Mouse (Mus musculus): ENCODE measurements around the gene 1700013H16Rik. TPM values are rescaled to one million over a fixed set of nuclear protein-coding genes. Genes with fewer than 3 reads are reported as not detected.

1700013H16Rik gene
- polyA plus RNA-seq (2014; fragmentation: Illumina TruSeq; extraction: RNeasy Lipid Tissue Mini Kit (QIAGEN cat#74804); ENCODE audit: low read depth, low replicate concordance), result not detected

GRCm38 (mm10) chrX:53757736-53758135 is at the start of gene 1700013H16Rik:
Gene 1700013H16Rik, minus strand, starts transcription at chrX:53757831.

DNA sequence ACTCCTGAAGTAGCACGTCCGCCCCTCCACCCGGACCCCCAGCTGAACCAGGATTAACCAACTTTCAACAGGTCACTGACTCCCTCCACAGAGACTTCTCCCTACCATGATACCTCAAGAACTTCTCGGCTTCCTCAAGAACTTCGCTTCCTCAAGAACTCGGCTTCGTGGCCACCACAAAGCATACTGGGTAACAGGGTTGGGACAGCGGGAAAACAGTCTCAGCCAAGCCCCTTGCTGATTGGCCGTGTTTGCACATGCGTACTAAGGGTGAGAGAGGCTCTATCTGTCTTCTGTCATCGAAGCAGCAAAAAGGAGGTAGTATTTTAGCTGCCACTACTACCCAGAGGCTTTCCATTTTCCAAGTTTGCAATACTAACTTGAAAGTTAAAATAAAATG is 39.9 kb upstream of the 1700013H16Rik start, which contains the start of gene Xlr:
TSS of gene Xlr (minus strand) at position 188 of the 400 bp plus-strand sequence.

GRCm38 (mm10) chrX:53776276-53776675 is 18.6 kb upstream of the 1700013H16Rik start, which contains the start of gene Zfp36l3:
Gene Zfp36l3, minus strand, starts transcription at chrX:53776394.

GRCm38 (mm10) chrX:53724596-53724995 is 33.0 kb downstream of the 1700013H16Rik start, which contains the start of gene 4930502E18Rik:
Gene 4930502E18Rik, plus strand, starts transcription at chrX:53724826.

Other genes with a start within 250 kb of the 1700013H16Rik start
- gene Rtl8c, start 149.8 kb downstream of the 1700013H16Rik start, polyA plus RNA-seq (2014; fragmentation: Illumina TruSeq; extraction: RNeasy Lipid Tissue Mini Kit (QIAGEN cat#74804); ENCODE audit: low read depth, low replicate concordance), result 15.5 TPM
- not detected for gene Gm14597, start 148.9 kb downstream of the 1700013H16Rik start, polyA plus RNA-seq (2014; fragmentation: Illumina TruSeq; extraction: RNeasy Lipid Tissue Mini Kit (QIAGEN cat#74804); ENCODE audit: low read depth, low replicate concordance)
- gene Rtl8a, start 114.1 kb downstream of the 1700013H16Rik start, polyA plus RNA-seq (2014; fragmentation: Illumina TruSeq; extraction: RNeasy Lipid Tissue Mini Kit (QIAGEN cat#74804); ENCODE audit: low read depth, low replicate concordance), result 89.7 TPM
- 90.8 TPM for gene Rtl8b, start 87.4 kb downstream of the 1700013H16Rik start, polyA plus RNA-seq (2014; fragmentation: Illumina TruSeq; extraction: RNeasy Lipid Tissue Mini Kit (QIAGEN cat#74804); ENCODE audit: low read depth, low replicate concordance)
- gene 4930502E18Rik, start 33.0 kb downstream of the 1700013H16Rik start, polyA plus RNA-seq (2014; fragmentation: Illumina TruSeq; extraction: RNeasy Lipid Tissue Mini Kit (QIAGEN cat#74804); ENCODE audit: low read depth, low replicate concordance), result not detected
- gene Zfp36l3, start 18.6 kb upstream of the 1700013H16Rik start, polyA plus RNA-seq (2014; fragmentation: Illumina TruSeq; extraction: RNeasy Lipid Tissue Mini Kit (QIAGEN cat#74804); ENCODE audit: low read depth, low replicate concordance), result not detected
- gene Xlr, start 39.9 kb upstream of the 1700013H16Rik start, polyA plus RNA-seq (2014; fragmentation: Illumina TruSeq; extraction: RNeasy Lipid Tissue Mini Kit (QIAGEN cat#74804); ENCODE audit: low read depth, low replicate concordance), result 3.0 TPM

All from heart, adult 10 weeks (tissue).